Mouse (Mus musculus): ENCODE results near the gene Rbfox1. TPM values are rescaled to one million over a fixed set of nuclear protein-coding genes. Genes with fewer than 3 reads are reported as not detected.

Rbfox1 gene
- polyA plus RNA-seq, 1 experiment from 2014 or later: 52.1 TPM

- H3K4me3 ChIP-seq: no peak overlapping the region
- 78% methylated on average over 3 of the region's 3 CpGs for WGBS
- H3K27me3 ChIP-seq: no peaks in the 10 kb centered on the region
- ATAC-seq: no peak
- H3K4me1 ChIP-seq: no peaks in the 10 kb centered on the region
- no peaks in the 10 kb centered on the region for H3K36me3 ChIP-seq (ENCODE audit: poor library complexity, severe bottlenecking)
- H3K9ac ChIP-seq: no peak overlapping the region
- H3K27ac ChIP-seq: no peak overlapping the region
- H3K4me2 ChIP-seq: no peak overlapping the region
- no peaks in the 10 kb centered on the region for H3K9me3 ChIP-seq (replicated peaks)
Observed at GRCm38 (mm10) chr16:6265610-6266009, 380.5 kb downstream of the Rbfox1 start.

- Histone ChIP-seq H3K4me3 (no peak overlapping the region), H3K9ac (no peak overlapping the region), H3K27me3 (no peaks in the 10 kb centered on the region), H3K4me2 (no peak overlapping the region), H3K36me3 (ENCODE audit: poor library complexity, severe bottlenecking) (no peaks in the 10 kb centered on the region), H3K27ac (no peak overlapping the region), H3K9me3 (replicated peaks) (no peaks in the 10 kb centered on the region), H3K4me1 (no peaks in the 10 kb centered on the region)
- no peak for ATAC-seq
- WGBS: 78% methylated on average over 7 of the region's 7 CpGs
Observed at GRCm38 (mm10) chr16:6271596-6272370, 386.6 kb downstream of the Rbfox1 start.

- no peak overlapping the region for H3K4me2 ChIP-seq
- no peaks in the 10 kb centered on the region for H3K9me3 ChIP-seq (replicated peaks)
- no peak overlapping the region for H3K27ac ChIP-seq
- H3K4me1 ChIP-seq: peaks cover 20% of the 10 kb centered on the region
- no peak overlapping the region for H3K9ac ChIP-seq
- no peaks in the 10 kb centered on the region for H3K27me3 ChIP-seq
- ATAC-seq: no peak
- 72% methylated on average over 4 of the region's 4 CpGs for WGBS
- no peaks in the 10 kb centered on the region for H3K36me3 ChIP-seq (ENCODE audit: poor library complexity, severe bottlenecking)
- H3K4me3 ChIP-seq: no peak overlapping the region
Observed at GRCm38 (mm10) chr16:6283496-6283895, 398.3 kb downstream of the Rbfox1 start.

DNA sequence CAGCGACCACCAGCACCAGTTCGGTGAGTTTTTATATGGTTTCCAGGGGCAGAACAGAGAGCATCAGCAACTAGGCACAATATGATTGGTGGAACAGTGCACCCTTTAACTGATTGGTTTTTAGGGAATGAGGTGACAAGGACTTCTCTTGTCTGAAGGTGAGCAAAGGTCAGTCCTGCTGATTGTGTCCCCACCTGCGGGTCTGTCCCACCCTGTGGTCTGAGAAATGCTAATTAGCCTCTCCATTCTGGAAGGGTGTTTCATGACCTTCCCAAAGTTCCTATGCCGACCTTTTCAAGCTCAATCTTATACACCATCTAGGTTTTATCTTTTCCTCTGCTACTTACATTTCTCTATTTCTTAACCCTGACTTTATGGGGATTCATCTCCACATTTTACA lies 399.2 kb downstream of the Rbfox1 start:
- ATAC-seq: no peak
- peaks cover 20% of the 10 kb centered on the region for H3K4me1 ChIP-seq
- H3K27me3 ChIP-seq: no peaks in the 10 kb centered on the region
- H3K9me3 ChIP-seq (replicated peaks): no peaks in the 10 kb centered on the region
- H3K9ac ChIP-seq: no peak overlapping the region
- 54% methylated on average over 4 of the region's 4 CpGs for WGBS
- no peaks in the 10 kb centered on the region for H3K36me3 ChIP-seq (ENCODE audit: poor library complexity, severe bottlenecking)
- H3K4me3 ChIP-seq: no peak overlapping the region
- no peak overlapping the region for H3K4me2 ChIP-seq
- H3K27ac ChIP-seq: no peak overlapping the region

DNA sequence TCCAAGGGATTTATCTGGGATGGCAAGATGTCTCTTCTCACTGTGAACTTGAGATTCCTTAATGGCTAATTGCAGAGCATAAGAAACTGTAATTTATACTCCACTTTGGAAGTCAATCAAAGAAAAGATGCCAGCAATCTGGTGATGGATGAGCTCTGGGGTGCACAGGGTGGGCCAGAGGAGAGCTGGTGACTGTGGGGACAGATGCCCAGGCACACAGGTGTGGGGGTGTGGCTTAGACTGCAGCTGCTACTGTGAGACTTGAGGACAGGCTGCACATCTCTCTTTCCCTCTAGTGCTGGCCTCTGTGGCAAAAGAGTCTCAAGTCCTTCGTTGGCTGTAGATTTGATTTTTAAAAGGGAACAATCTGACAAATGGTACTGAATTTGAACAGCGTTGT lies 402.5 kb downstream of the Rbfox1 start:
- H3K36me3 ChIP-seq (ENCODE audit: poor library complexity, severe bottlenecking): no peaks in the 10 kb centered on the region
- H3K27me3 ChIP-seq: no peaks in the 10 kb centered on the region
- H3K9me3 ChIP-seq (replicated peaks): no peaks in the 10 kb centered on the region
- no peak overlapping the region for H3K9ac ChIP-seq
- H3K4me2 ChIP-seq: no peak overlapping the region
- WGBS: 84% methylated on average over 2 of the region's 2 CpGs
- H3K4me1 ChIP-seq: peaks cover 20% of the 10 kb centered on the region
- H3K27ac ChIP-seq: no peak overlapping the region
- ATAC-seq: 0 out of 2 replicates have a peak, but pooled peaks have one; percentile 45
- H3K4me3 ChIP-seq: no peak overlapping the region

- Histone ChIP-seq H3K9ac (no peak overlapping the region), H3K9me3 (replicated peaks) (no peaks in the 10 kb centered on the region), H3K27ac (no peak overlapping the region), H3K4me2 (no peak overlapping the region), H3K36me3 (ENCODE audit: poor library complexity, severe bottlenecking) (no peaks in the 10 kb centered on the region), H3K27me3 (no peaks in the 10 kb centered on the region), H3K4me3 (no peak overlapping the region), H3K4me1 (no peaks in the 10 kb centered on the region)
- no peak for ATAC-seq
- WGBS: 79% methylated on average over 5 of the region's 5 CpGs
Observed at GRCm38 (mm10) chr16:6300112-6300511, 415.0 kb downstream of the Rbfox1 start.

DNA sequence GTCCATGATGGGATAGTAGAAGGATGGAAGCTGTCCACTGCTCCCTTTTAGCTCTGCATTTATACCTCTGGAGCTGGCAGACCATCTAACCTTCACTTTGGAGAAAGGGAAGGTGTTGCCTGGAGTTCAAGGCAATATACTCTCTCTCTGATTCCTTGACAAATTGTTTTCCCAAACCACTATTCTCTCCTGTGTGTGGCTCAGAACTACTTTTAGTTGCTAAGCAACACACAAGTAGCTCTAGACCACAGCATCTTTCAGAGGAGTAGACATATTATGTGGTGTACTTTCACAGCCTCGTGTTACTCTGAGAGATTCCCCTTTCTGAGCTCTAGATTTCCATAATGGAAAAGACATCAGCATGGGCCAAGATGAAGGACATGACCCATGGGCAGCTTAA lies 417.9 kb downstream of the Rbfox1 start:
- no peak for ATAC-seq
- no peak overlapping the region for H3K4me2 ChIP-seq
- no peaks in the 10 kb centered on the region for H3K4me1 ChIP-seq
- H3K4me3 ChIP-seq: no peak overlapping the region
- no peak overlapping the region for H3K27ac ChIP-seq
- no peak overlapping the region for H3K9ac ChIP-seq
- no peaks in the 10 kb centered on the region for H3K36me3 ChIP-seq (ENCODE audit: poor library complexity, severe bottlenecking)
- WGBS: 71% methylated on average over 1 of the region's 1 CpGs
- no peaks in the 10 kb centered on the region for H3K27me3 ChIP-seq
- H3K9me3 ChIP-seq (replicated peaks): no peaks in the 10 kb centered on the region

DNA sequence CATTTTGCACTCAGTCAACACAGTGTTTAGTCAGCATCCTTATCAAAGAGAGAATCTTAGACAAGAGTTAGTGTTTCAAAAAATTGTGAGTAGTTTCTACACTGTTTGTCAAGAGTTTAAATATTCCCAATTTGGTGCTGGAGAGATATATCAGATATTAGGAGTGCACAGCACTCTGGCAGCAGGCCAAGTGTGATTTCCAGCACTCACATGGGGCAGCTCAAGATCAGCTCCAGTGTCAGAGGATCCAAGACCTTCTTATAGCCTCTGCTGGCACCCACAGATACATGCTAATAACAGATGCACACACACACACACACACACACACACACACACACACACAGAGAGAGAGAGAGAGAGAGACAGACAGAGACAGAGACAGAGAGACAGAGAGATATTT lies 424.8 kb downstream of the Rbfox1 start:
- no peak overlapping the region for H3K4me2 ChIP-seq
- no peak overlapping the region for H3K4me3 ChIP-seq
- H3K9ac ChIP-seq: no peak overlapping the region
- H3K4me1 ChIP-seq: no peaks in the 10 kb centered on the region
- no peaks in the 10 kb centered on the region for H3K27me3 ChIP-seq
- H3K9me3 ChIP-seq (replicated peaks): no peaks in the 10 kb centered on the region
- no peak for ATAC-seq
- H3K27ac ChIP-seq: no peak overlapping the region
- H3K36me3 ChIP-seq (ENCODE audit: poor library complexity, severe bottlenecking): no peaks in the 10 kb centered on the region

DNA sequence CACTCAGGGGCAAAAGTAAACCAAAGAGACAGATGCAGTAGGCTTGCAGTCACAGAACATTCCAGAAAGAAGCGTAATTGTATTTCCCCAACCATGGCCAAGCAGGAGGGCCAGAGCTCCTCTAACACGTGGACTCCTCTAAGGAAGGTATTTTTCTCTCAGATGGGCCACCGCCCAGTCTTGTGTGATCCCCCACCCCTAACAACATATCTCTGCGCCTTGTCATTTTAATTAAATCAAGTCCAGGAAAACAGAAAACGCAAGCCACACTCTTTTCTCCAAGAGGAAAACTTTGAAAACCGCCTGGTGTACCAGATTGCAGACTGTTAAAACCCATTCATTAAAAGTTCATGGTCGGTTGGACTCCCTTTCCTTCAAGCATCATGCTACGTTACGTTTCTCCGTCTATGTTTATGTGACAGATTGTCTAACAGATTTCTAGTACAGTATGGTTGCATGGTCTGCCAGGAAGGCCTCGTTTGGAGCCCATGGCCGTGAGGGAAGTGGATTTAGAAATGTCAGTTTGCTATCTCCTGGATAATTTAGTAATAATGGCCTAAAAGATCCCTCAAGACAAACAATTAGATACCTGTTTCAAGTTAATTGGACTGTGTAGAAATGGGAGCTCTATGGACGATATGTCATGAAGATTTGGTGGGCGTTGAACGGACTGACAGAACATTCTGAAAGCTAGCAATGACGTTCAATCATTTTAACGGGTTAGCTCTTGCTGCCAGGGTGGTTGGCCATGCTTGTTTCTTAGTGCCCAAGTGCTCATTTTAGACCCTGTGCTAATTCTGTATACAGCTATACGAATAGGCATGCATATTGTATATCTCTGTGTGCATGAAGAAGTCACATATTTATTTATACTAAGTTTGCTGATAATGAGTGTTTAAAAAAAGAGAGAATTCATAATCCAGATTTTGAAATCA lies 425.9 kb downstream of the Rbfox1 start:
- Histone ChIP-seq H3K27me3 (no peaks in the 10 kb centered on the region), H3K4me2 (no peak overlapping the region), H3K9me3 (replicated peaks) (no peaks in the 10 kb centered on the region), H3K9ac (no peak overlapping the region), H3K27ac (0 out of 2 replicates have a peak overlapping the region, but pooled peaks have one; percentile 42), H3K4me3 (no peak overlapping the region), H3K36me3 (ENCODE audit: poor library complexity, severe bottlenecking) (no peaks in the 10 kb centered on the region), H3K4me1 (no peaks in the 10 kb centered on the region)
- ATAC-seq: peak; percentile 91
- WGBS: 68% methylated on average over 18 of the region's 18 CpGs

DNA sequence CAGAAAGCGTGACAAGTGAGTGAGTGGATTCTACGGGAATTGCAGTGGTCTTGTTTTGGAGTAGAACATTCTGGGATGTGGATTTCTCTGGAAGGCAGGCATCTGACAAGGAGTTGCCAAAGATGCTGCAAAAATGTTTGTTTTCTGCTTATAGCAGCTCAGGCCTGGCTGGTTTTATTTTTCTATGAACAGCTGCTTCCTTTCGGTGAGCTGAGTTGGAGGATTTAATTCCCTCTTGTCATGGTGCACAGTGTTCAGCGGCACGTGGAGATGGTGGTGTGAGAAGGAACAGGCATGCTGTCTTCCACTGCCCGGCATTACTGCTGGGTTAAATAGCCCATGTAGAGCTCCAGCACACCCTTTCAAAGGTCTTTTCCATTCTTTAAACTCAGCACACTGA lies 428.5 kb downstream of the Rbfox1 start:
- no peaks in the 10 kb centered on the region for H3K36me3 ChIP-seq (ENCODE audit: poor library complexity, severe bottlenecking)
- no peaks in the 10 kb centered on the region for H3K27me3 ChIP-seq
- H3K9ac ChIP-seq: no peak overlapping the region
- ATAC-seq: no peak
- WGBS: 80% methylated on average over 6 of the region's 6 CpGs
- no peaks in the 10 kb centered on the region for H3K4me1 ChIP-seq
- H3K9me3 ChIP-seq (replicated peaks): no peaks in the 10 kb centered on the region
- H3K4me2 ChIP-seq: no peak overlapping the region
- no peak overlapping the region for H3K27ac ChIP-seq
- H3K4me3 ChIP-seq: no peak overlapping the region

GRCm38 (mm10) chr16:6324832-6325231 lies 439.7 kb downstream of the Rbfox1 start:
- Histone ChIP-seq H3K4me1 (peaks cover 17% of the 10 kb centered on the region), H3K9ac (no peak overlapping the region), H3K4me3 (no peak overlapping the region), H3K27me3 (no peaks in the 10 kb centered on the region), H3K36me3 (ENCODE audit: poor library complexity, severe bottlenecking) (no peaks in the 10 kb centered on the region), H3K4me2 (no peak overlapping the region), H3K27ac (no peak overlapping the region), H3K9me3 (replicated peaks) (no peaks in the 10 kb centered on the region)
- 9% methylated on average over 1 of the region's 1 CpGs for WGBS
- no peak for ATAC-seq

DNA sequence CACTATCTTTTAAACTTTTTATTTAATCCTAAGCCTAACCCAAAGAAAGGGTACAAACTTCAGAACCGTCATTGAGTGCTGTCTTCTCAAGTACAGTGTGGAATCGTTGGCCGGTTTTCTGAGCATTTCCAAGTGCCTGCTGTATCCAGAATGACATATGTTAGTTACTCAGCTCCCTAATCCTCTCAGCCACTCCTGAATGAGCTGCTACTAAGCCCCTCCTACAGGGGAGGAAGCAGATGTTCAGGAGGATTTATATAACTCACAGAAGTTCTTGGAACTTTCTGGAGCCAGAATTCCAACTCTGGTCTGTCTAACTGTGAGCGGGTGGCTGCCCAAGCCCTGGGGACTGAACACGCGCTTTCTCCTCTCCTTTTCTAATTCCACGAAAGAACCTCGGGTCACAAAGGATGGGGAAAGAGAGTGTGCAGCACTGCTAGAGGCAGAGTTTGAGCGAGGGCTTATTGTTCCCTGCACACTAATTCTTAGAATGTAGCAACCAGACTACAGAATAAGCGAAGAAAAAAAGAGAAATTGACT lies 446.3 kb downstream of the Rbfox1 start:
- Histone ChIP-seq H3K27ac (no peak overlapping the region), H3K36me3 (ENCODE audit: poor library complexity, severe bottlenecking) (no peaks in the 10 kb centered on the region), H3K9me3 (replicated peaks) (no peaks in the 10 kb centered on the region), H3K4me1 (peaks cover under 1% of the 10 kb centered on the region; the same call in 1 of the 2 replicates), H3K9ac (no peak overlapping the region), H3K27me3 (no peaks in the 10 kb centered on the region), H3K4me3 (no peak overlapping the region), H3K4me2 (no peak overlapping the region)
- WGBS: 47% methylated on average over 10 of the region's 10 CpGs
- ATAC-seq: no peak

Measured in forebrain, embryonic 13.5 days (tissue).